Mouse (Mus musculus): ENCODE data around the gene Hnrnpd. TPM values are rescaled to one million over a fixed set of nuclear protein-coding genes. Genes with fewer than 3 reads are reported as not detected.

The Hnrnpd gene
- polyA plus RNA-seq, 1 experiment from 2014 or later = 174 TPM

DNA sequence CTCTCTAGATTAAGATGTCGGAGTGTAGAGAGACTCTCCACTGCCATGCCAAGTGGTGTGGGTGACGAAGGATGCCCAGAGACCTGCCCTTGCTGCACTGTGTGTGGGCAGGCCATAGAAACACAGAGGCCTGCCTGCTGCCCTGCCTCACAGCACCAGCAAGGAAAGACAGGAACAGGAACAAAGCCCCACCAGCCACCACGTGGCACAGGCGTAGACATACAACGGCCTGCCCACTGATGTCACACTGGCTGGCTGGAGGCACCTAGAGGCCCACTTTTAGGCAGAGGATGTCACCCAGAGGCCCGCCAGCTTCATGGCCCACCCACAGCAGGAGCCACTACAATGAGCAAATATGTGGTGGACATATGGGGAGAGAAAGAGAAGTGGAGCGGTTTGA, 21.3 kb upstream of the Hnrnpd start:
- Histone ChIP-seq H3K36me3 (no peaks in the 10 kb centered on the region), H3K27ac (no peak overlapping the region), H3K9me3 (no peaks in the 10 kb centered on the region), H3K4me3 (replicated peaks) (no peak overlapping the region), H3K27me3 (replicated peaks) (no peaks in the 10 kb centered on the region), H3K4me1 (replicated peaks) (peaks cover 3% of the 10 kb centered on the region), H3K4me2 (replicated peaks) (no peak overlapping the region), H3K9ac (no peak overlapping the region)
- no peak for ATAC-seq
- WGBS = 74% methylated on average over 7 of the region's 7 CpGs

DNA sequence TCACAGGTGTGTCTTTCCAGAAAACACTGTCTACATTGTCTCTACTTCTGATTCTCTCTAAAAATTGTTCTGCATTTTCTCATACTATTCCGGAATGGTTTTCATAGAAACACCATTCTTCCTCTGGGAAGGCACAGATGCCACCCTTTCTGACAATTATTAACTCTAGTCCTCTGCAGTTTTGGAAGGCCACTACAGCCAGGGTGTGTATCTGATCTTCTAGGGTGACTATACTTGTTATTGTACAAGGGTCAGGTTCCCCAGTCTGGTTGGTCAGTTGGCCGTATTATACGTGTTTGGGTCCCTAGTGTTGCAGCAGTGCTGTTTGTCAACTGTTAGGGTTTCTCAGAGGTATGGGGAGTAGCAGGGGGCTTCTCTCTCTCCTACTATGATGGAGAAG, 15.9 kb upstream of the Hnrnpd start:
- Histone ChIP-seq H3K27me3 (replicated peaks) (no peaks in the 10 kb centered on the region), H3K4me3 (replicated peaks) (no peak overlapping the region), H3K36me3 (no peaks in the 10 kb centered on the region), H3K4me2 (replicated peaks) (no peak overlapping the region), H3K9ac (no peak overlapping the region), H3K27ac (no peak overlapping the region), H3K4me1 (replicated peaks) (no peaks in the 10 kb centered on the region), H3K9me3 (no peaks in the 10 kb centered on the region)
- ATAC-seq = no peak
- WGBS = 88% methylated on average over 3 of the region's 3 CpGs

DNA sequence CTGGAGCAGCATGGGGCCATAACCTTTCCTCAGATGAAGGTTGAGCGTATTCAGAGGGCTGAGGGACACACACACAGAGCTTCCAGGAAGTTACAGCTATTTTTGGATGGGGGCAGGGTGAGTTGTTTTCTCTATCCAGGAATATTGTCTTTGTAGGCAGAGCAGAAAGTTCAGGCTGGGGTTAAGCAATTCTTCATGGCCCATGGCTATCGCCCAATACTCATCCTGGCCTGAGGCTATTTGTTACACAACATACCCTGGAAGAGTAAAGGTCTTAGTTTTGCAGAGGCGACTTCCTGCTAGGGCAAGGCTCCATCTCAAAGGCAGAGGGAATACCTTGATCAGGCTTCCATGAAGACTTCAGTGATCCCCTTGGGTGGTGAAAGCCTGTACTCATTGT, 15.4 kb upstream of the Hnrnpd start:
- no peaks in the 10 kb centered on the region for H3K4me1 ChIP-seq (replicated peaks)
- H3K4me3 ChIP-seq (replicated peaks) = no peak overlapping the region
- H3K4me2 ChIP-seq (replicated peaks) = no peak overlapping the region
- no peak overlapping the region for H3K9ac ChIP-seq
- peak; percentile 36; the same call in 1 of the 2 replicates for ATAC-seq
- WGBS = 71% methylated on average over 3 of the region's 3 CpGs
- H3K9me3 ChIP-seq = no peaks in the 10 kb centered on the region
- H3K27me3 ChIP-seq (replicated peaks) = no peaks in the 10 kb centered on the region
- no peaks in the 10 kb centered on the region for H3K36me3 ChIP-seq
- no peak overlapping the region for H3K27ac ChIP-seq

DNA sequence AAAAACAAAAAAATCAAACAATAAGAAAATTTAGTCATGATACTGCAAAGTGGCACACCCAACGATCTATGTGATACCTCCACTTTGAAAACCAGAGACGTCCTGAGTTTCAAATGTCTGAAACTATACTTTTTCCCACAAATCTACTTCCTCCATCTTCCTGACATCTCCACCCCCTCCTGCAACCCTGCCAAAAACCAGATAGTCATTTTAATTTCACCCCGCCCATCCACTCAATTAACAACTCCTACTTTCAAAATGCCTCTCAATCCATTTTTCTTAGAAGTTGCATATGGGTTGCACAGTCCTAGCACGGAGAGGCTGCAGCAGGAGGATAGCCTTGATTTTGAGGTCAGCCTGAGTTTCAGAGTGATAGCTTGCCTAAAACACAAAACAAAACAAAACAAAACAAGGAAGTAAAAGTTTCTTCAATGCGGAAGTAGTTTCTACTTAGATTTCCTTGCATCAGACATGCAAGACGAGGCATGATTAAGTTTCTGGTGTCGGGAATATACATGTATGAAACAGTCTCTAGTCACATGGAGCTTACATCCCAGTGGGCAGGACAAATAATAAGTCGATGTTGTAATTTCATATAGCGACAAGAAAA, 4.8 kb upstream of the Hnrnpd start:
- Histone ChIP-seq H3K27me3 (replicated peaks) (no peaks in the 10 kb centered on the region), H3K4me1 (replicated peaks) (no peaks in the 10 kb centered on the region), H3K27ac (no peak overlapping the region), H3K4me3 (replicated peaks) (no peak overlapping the region), H3K36me3 (no peaks in the 10 kb centered on the region), H3K9me3 (no peaks in the 10 kb centered on the region), H3K9ac (no peak overlapping the region), H3K4me2 (replicated peaks) (no peak overlapping the region)
- no peak for ATAC-seq
- WGBS = 88% methylated on average over 9 of the region's 9 CpGs

DNA sequence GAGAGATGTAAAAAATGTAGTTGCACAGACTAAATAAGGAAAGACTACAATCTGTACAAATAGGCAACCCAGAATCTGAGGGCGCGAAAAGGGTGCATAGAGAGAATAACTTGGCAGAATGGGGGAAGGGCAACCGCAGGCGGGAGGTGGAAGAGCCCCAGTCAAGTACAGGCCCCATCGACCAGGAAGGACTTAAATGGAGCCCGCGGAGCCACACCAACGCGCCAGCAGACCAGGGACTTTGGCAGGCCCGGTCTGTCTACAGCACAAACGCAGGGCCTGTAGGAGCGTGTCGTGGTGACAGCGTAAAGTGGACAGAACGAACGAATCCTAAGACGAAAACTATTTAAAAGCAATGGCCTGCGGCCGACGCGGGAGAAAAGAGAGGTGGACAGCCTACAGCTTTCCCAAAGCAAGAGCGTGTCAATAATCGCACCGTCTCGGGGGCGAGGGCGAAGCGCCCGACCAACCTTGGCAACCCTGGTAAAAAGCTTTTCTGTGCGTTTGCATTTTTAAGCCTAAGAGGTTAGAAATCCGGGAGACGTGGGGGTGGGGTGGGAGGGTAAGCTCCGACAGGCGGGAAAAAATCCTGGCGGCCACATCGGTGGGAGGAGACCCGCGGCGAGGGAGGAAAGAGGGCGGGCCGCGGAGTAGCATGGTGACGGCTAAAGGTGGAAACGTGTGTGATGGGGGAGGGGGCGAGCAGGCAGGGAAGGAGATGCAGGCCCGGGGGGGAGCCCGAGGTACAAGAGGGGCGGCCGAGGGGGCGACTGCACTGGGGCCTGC, 1.0 kb downstream of the Hnrnpd start:
- Histone ChIP-seq H3K4me1 (replicated peaks) (peaks cover 17% of the 10 kb centered on the region), H3K4me3 (replicated peaks) (peak overlapping the region; percentile 87), H3K9ac (peak overlapping the region; percentile 98), H3K27ac (peak overlapping the region; percentile 99), H3K4me2 (replicated peaks) (peak overlapping the region; percentile 69), H3K9me3 (no peaks in the 10 kb centered on the region), H3K27me3 (replicated peaks) (no peaks in the 10 kb centered on the region), H3K36me3 (no peaks in the 10 kb centered on the region)
- peak; percentile 68 for ATAC-seq
- under 1% methylated on average over 47 of the region's 50 CpGs for WGBS

DNA sequence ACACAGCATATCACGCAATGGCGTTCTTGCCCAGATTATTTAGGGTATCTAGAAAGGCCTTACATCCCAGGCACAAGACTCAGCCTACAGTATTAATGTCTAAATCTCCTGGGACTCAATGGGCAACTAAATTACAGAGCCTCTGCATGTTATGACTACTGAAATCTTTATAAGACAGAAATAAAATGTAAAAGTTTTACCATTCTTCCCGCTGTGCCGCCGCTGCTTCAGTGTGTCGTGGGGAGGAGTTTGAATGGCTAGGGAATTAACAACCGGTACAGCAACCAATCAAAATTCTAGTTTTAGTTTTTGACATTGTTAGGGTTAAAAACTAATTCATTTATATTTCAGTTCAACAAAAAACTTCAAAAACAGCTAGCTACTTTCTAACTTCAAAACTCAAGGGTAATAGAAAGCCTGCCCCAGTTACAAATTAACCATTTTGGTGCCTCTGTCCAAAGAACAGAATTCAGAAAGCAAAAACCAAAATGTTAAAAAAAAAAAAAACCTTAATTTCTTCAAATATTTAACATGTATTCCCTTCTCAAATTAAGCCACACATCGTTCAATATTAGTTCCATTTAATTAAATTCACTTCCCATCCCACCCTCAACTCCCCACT, 2.3 kb downstream of the Hnrnpd start:
- peak overlapping the region; percentile 69 for H3K4me2 ChIP-seq (replicated peaks)
- peak overlapping the region; percentile 98 for H3K9ac ChIP-seq
- H3K9me3 ChIP-seq = no peaks in the 10 kb centered on the region
- peak overlapping the region; percentile 87 for H3K4me3 ChIP-seq (replicated peaks)
- no peak overlapping the region for H3K27ac ChIP-seq
- 6% methylated on average over 8 of the region's 8 CpGs for whole genome bisulfite sequencing
- no peaks in the 10 kb centered on the region for H3K27me3 ChIP-seq (replicated peaks)
- ATAC-seq = no peak
- no peaks in the 10 kb centered on the region for H3K36me3 ChIP-seq
- peaks cover 17% of the 10 kb centered on the region for H3K4me1 ChIP-seq (replicated peaks)

DNA sequence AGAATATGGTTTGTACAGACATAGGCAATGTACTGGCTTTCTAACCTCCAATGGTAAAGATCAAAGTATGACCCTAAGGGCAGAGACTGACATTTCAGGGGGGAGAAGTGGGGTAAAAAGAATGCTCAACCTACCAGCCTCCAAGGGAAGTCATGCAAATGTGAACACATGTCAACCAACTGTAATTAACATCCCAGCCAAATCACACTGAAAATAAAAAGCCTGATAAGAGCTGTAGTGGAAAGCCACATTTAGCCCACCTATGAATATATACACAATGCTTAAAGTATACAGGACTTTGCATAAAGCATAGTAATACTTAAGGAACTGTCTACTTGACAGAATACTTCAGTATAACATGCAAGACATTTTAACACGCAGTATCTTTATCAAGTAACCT, 3.0 kb downstream of the Hnrnpd start:
- H3K4me1 ChIP-seq (replicated peaks) = peaks cover 17% of the 10 kb centered on the region
- no peaks in the 10 kb centered on the region for H3K27me3 ChIP-seq (replicated peaks)
- H3K9ac ChIP-seq = peak overlapping the region; percentile 6; the same call in 1 of the 2 replicates
- ATAC-seq = no peak
- H3K27ac ChIP-seq = no peak overlapping the region
- H3K4me3 ChIP-seq (replicated peaks) = peak overlapping the region; percentile 19; the same call in 1 of the 2 replicates
- 48% methylated on average over 1 of the region's 1 CpGs for WGBS
- no peaks in the 10 kb centered on the region for H3K36me3 ChIP-seq
- no peaks in the 10 kb centered on the region for H3K9me3 ChIP-seq
- peak overlapping the region; percentile 69 for H3K4me2 ChIP-seq (replicated peaks)

DNA sequence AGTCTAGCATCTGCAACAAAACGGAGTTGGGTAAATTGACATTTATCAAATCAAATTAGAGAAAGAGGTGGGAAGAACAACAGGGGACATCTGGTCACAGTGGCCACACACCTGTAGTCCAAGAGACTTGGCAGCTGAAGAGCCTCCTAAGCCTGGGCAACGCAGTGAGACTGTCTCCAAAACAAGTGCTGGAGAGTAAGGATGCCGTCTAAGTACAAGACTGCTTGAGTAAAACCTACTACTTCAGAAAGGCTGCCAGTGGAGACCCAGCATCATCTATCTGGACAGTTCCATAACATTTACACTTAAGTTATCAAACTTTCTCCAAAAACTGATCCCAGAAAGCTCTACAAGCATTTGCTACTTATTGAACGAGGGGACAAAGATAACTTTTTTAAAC, 3.7 kb downstream of the Hnrnpd start:
- peaks cover 17% of the 10 kb centered on the region for H3K4me1 ChIP-seq (replicated peaks)
- no peak overlapping the region for H3K4me3 ChIP-seq (replicated peaks)
- no peak for ATAC-seq
- no peak overlapping the region for H3K27ac ChIP-seq
- WGBS = 45% methylated on average over 4 of the region's 4 CpGs
- peaks cover 2% of the 10 kb centered on the region; the same call in 1 of the 2 replicates for H3K36me3 ChIP-seq
- no peak overlapping the region for H3K9ac ChIP-seq
- H3K4me2 ChIP-seq (replicated peaks) = peak overlapping the region; percentile 46
- no peaks in the 10 kb centered on the region for H3K27me3 ChIP-seq (replicated peaks)
- H3K9me3 ChIP-seq = no peaks in the 10 kb centered on the region

DNA sequence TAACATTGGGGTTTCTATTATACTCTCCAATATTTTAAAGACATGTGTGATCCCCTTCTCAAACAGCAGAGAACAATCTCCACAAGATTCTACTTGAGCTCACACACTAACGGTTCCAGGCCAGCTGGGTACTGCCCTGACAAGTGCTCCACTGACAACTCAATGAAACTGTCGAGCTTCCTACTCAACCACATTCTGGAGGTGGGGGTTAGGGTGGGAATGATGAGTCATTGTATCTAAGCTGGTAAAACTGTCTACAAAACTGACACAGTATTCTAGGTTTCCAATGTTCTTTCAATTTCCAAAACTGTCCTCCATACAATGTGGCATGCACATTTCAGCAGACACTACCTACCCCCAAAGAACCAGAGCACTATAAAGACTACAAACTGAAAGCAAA, 4.8 kb downstream of the Hnrnpd start:
- Histone ChIP-seq H3K27ac (no peak overlapping the region), H3K4me3 (replicated peaks) (no peak overlapping the region), H3K9ac (no peak overlapping the region), H3K27me3 (replicated peaks) (no peaks in the 10 kb centered on the region), H3K36me3 (peaks cover 2% of the 10 kb centered on the region; the same call in 1 of the 2 replicates), H3K4me2 (replicated peaks) (peak overlapping the region; percentile 19; the same call in 1 of the 2 replicates), H3K4me1 (replicated peaks) (peaks cover 17% of the 10 kb centered on the region), H3K9me3 (no peaks in the 10 kb centered on the region)
- ATAC-seq = no peak
- WGBS = 12% methylated on average over 2 of the region's 2 CpGs

DNA sequence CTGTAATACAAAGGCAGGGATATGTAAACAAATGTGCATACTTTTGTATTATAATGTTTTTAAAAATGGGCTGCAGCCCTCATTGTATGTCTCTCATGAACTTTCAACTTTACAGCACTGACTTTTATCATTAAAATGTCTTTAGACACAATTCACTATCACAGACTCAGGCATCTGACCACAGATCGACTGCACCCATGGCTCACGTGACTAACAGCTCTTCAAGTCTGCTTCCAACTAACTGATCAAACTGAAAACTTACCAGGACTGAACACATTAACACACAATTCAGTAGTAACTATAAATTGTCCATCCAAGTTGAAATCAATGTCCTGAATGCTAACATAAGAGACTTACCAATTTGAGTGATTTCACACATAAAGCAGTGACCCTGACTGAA, 18.8 kb downstream of the Hnrnpd start:
- H3K36me3 ChIP-seq = peaks cover 12% of the 10 kb centered on the region; the same call in 1 of the 2 replicates
- 87% methylated on average over 2 of the region's 2 CpGs for WGBS

DNA sequence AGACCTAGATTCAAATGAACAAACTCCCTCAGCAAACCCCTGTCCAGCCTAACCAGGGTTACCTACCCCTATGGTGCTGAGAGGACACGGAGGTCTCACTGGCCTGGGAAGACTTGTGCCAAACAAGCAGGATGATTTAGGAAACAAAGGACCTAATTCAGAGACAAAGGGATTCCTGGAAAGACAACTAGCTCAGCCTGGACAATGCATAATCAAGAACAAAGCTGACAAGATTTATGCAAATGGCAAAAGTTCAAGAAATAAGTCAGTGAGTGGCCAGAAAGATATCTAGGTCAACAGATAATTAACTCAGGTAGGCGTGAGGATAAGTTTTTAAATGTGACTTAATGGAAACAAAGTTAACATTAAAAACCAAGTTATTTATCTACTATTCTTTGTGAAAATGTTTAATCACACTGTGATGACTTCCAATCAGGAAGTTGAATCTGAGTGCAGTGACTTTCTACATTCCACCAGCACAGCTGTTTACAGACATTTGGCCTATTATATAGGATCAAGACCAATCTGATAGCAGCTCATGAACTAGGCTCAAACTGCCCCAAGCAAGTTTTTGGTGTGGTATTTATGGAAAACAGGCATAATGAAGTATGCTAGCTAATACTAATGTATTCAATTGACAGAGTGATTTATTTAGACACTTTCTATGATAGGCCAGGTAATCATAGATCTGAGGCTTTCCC, 19.4 kb downstream of the Hnrnpd start:
- ATAC-seq = no peak
- WGBS = 83% methylated on average over 2 of the region's 2 CpGs
- Histone ChIP-seq H3K4me2 (replicated peaks) (no peak overlapping the region), H3K4me1 (replicated peaks) (no peaks in the 10 kb centered on the region), H3K4me3 (replicated peaks) (no peak overlapping the region), H3K9ac (no peak overlapping the region), H3K27me3 (replicated peaks) (no peaks in the 10 kb centered on the region), H3K27ac (no peak overlapping the region), H3K9me3 (no peaks in the 10 kb centered on the region), H3K36me3 (peaks cover 12% of the 10 kb centered on the region; the same call in 1 of the 2 replicates)

More for the DNA sequence above, 18.8 kb downstream of the Hnrnpd start:
- no peak overlapping the region for H3K27ac ChIP-seq
- H3K4me2 ChIP-seq (replicated peaks) = no peak overlapping the region
- H3K27me3 ChIP-seq (replicated peaks) = no peaks in the 10 kb centered on the region
- H3K4me3 ChIP-seq (replicated peaks) = no peak overlapping the region
- H3K9ac ChIP-seq = no peak overlapping the region
- H3K9me3 ChIP-seq = no peaks in the 10 kb centered on the region
- no peak for ATAC-seq
- H3K4me1 ChIP-seq (replicated peaks) = no peaks in the 10 kb centered on the region

DNA sequence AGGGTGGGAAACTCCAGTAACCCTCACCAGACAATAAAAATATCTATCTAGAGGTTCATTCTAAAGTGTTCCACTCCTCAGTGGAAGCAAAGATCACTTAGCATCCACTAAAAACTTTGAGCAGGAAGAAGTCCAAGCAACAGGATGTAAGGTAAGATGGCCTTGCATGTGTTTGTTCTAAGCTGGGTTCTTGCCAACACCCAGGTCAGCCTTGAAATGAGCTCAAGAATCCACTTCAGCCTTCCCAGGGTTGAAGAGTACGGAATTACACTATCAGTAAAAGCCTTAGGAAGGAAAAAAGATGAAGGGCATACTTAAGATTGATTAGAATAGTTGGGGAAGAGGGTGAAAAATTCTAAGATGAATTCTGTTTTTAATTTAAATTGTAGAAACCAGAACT, 20.1 kb downstream of the Hnrnpd start:
- peaks cover 12% of the 10 kb centered on the region; the same call in 1 of the 2 replicates for H3K36me3 ChIP-seq
- no peaks in the 10 kb centered on the region for H3K9me3 ChIP-seq
- no peak overlapping the region for H3K4me3 ChIP-seq (replicated peaks)
- no peaks in the 10 kb centered on the region for H3K4me1 ChIP-seq (replicated peaks)
- WGBS = 73% methylated on average over 1 of the region's 1 CpGs
- ATAC-seq = no peak
- H3K9ac ChIP-seq = no peak overlapping the region
- no peaks in the 10 kb centered on the region for H3K27me3 ChIP-seq (replicated peaks)
- H3K27ac ChIP-seq = no peak overlapping the region
- H3K4me2 ChIP-seq (replicated peaks) = no peak overlapping the region

Measured in intestine, embryonic 15.5 days (tissue).